Mouse (Mus musculus) cerebellum, adult 8-10 months (tissue): ENCODE measurements around the gene Bmp8b.
"Not testable (repeated sequence)": the region's sequence is repeated elsewhere in the genome, so short reads cannot be mapped to it uniquely, and the experiment has no call there.

ENCODE experiments used
- DNase-seq: peaks from one replicate; pipeline ENCODE4 v3.0.0; 2022

Bmp8b gene

DNA sequence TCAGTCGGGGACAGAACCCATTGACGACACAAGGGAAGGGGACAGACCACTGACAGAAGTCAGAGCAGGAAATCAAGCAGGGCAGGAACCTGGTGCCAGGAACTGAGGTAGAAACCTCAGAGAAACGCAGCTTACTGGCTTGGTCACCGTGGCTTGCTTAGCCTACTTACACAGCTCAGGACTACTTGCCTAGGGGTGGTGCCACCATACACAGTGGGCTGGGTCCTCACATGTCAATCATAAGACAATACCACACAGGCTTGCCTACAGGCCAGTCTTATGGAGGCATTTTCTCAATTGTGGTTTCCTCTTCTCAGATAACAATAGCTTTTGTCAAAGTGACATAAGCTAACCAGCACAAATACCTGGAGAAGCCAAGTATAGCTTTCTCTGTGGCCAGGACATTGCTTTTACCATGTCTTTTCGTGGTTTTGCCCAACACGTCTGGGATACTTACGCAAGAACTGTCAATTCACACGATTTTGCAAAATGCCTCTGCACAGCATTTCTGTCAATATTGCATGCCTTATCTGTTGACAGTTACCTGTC is 7.3 kb downstream of the Bmp8b start:
- no peak for DNase-seq

DNA sequence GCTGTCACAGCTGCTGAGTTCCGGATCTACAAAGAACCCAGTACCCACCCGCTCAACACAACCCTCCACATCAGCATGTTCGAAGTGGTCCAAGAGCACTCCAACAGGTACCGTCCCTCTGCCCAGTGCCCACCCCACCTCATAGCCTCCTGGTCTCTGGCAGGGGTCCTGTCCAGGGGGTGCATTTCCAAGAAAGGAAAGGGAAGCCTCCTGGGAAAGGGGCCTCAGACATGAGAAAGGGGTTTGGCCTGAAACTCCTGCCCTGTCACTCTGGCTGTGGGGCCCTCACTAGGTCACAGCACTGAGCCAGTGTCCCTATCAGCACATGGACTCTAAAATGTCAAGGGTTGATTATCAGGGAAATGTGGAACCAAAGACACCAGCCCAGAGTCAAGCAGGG is 9.7 kb downstream of the Bmp8b start:
- not testable (repeated sequence) for DNase-seq

DNA sequence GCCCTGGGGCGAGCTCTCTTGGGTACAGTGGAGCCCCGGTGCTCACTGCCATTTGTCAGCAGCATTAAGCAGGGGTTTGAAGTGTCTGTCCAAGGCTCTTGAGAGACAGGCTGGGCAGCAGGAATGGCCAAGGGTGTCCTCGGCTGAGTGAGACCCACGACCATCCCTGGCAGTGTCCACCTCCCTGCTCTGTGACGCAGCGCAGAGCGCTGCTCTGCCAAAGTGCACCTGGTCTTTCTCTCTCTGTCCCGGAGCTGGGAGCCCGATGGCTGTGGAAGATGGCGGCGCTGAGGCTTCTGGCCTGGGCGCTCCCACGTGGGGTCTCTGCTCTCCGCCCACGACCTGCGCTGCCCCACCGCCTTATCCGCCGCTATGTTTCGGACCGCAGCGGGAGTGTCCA is 11.0 kb downstream of the Bmp8b start, which contains the start of gene Oxct2b:
Gene Oxct2b (plus strand): TSS at position 256 of the 400 bp plus-strand sequence.
- no peak for DNase-seq

DNA sequence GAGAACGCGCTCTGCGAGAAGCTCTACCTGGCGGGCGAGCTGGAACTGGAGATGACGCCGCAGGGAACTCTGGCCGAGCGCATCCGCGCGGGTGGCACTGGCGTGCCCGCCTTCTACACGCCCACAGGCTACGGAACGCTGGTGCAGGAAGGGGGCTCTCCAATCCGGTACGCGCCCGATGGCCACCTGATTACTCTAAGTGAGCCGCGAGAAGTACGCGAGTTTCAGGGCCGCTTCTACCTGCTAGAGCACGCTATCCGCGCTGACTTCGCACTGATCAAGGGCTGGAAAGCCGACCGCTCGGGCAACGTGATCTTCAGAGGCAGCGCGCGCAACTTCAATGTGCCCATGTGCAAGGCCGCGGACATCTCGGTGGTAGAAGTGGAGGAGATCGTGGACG is 11.7 kb downstream of the Bmp8b start:
- DNase-seq: not testable (repeated sequence)

DNA sequence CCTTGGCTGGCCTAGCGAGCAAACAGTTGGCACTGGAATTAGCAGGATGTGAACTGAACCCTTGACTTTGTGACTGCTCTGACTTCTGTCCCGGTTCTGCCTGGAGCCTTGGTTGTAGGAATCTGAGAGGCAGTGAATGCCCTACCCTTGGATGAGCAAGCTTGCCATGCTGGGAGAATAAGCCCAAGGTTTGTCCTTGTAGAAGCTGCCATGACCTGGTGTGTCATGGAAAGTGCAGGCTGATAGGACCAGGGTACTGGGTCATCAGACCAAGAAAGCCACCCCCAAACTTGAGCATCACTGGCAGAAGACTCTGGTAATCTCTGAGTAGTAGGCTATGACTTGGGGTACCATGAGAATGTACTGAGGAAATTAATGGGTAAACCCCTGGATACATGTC is 16.3 kb downstream of the Bmp8b start:
- DNase-seq: no peak

DNA sequence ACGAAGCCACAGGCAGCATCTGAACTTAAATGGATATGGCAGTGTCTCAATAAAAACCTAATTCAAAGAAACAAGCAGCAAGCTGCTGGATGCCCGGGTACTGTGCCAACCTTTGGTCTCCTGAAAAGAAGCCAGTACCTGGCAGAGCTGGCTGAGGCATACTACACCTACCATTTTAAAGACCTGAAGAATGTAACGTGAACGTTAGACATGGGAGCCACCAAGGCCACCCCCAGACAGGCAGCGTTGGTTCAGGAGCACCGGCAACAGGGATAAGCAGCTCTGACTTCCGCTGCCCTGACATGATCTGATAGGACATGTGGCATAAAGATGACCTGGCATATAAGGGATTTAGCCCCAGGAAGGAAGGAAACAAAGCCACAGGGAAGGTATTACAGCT is 21.7 kb downstream of the Bmp8b start:
- DNase-seq: peak; percentile 50

DNA sequence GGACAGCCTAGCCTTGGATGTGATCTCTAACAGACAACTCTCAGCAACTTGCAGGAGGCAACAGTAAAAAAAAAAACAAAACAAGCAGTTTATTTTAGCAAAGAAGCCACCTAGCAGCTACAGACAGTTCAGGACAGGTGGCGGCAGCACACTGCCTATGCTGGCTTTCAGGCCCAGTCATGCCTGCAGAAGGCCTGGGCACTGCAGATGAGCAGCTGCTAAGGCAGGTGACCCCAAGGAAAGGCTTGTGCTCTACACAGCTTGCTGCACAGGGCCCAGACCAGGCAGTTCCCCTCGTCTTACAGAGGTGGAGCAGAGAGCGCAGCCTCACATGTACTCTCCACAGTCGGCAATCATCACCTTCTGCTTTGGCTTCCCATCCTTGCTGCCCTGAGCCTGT is 22.1 kb downstream of the Bmp8b start:
- peak; percentile 23 for DNase-seq

DNA sequence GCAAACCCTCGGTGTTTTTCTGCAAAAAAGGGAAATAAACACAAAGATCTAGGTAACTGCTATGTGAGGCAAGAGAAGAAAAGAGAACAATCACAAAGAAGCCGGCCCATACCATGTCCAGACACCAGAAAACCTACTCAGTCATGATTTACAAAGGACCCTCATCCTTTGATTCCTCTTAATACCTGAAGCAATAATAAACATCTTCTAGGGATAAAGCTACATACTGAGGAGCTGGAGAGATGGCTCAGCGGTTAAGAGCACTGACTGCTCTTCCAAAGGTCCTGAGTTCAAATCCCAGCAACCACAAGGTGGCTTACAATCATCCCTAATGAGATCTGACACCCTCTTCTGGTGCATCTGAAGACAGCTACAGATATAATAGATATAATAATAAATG is 32.6 kb downstream of the Bmp8b start:
- DNase-seq: no peak

DNA sequence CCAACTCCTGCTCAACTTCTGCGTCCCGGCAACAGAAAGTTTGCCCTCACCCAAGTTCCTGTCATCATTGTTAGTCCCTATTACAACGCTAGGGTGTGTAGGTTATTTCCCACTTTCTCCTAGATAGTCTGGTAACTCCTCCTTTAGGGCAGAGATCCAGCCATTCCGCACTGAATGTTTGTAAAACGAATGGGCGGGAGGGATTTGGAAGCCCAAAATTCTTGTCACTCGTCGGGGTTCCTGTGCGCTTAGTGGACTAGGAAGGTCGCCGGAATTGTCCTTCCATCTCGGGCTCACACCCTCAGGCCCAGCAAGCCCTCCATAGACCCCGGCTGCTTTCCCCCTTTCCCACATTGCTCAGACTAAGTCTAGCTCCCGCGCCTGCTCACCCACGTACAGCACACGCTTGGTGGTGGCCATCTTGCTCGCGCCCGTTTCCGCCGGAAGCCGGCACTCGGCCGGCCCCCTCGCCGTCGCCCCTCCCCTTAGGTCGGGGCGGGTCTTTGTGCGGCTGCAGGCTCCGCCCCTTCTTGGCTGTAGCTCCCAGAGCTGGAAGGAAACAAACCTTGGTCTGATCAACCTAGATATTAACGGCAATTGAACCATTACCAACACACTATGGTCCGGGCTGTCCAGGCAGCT is 34.7 kb downstream of the Bmp8b start, which contains the start of gene Ppie:
Gene Ppie (minus strand): TSS at position 439 of the 642 bp plus-strand sequence.
- peak; percentile 66 for DNase-seq

DNA sequence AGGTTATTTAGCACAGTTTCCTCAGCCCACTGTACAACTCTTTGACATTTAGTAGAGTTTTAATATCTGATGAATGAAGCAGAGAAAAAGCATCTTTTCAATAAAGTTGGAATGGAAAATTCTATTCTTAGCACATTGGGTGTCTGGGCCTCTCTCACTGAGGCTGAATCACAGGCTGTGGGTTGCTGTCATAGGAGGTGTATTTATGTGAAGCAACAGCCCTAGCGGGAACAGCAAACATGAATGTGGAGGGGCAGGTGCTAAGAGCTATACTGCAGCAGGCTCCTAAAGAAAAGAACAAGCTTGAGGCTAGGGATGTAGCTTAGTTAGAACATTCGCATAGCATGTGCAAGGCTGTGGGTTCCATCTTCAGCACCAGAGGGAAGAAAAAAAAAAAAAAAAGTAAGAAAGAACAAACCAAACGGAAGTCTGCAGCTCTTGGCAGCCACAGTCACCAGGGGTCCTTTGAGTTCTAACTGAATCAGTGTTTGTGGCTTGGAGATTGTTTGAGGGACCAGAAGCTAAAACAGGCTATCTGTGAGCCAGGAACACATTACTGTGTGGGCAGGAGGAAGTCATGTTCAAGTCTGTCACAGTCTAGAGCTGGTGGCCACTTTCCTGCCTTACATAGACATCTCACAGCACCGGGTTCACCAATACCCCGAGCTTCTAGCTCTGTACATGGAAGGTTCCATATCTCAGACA is 42.6 kb downstream of the Bmp8b start:
- no peak for DNase-seq

DNA sequence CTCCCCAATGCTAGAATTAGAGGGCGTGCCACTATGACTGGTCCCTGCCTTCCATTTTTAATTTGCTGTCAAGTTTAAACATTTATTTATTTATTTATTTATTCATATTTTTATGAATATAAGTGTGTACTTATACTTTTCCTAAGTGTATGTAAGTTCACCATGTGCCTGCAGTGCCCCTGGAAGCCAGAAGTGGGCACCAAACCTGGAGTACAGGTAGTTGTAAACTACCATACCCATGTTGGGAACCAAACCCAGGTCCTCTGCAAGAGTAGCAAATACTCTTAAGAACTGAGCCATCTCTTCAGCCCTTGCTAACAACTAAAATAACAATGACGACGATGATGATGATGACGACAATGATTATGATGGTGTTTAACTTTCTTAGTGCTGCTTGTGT is 47.0 kb downstream of the Bmp8b start:
- DNase-seq: no peak

DNA sequence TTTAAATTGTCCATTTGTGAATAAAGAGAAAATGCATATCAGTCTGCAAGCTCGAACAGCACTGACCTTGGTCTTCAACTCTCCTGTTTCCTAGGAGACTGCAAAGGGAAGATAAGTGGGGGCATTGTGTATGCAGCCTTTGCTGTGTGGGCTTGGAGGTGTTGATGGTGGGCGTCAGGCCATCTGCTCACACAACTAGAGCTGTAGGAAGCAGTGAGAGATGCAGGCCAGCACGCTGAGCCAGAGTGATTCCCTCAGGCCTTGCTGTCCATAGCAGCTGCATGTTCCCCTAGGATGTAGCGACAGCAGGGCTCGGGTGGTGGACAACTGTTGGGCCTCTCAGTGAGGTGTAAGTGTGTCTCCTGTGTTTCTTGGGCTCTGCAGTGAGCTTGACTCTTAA is 48.0 kb downstream of the Bmp8b start:
- no peak for DNase-seq

DNA sequence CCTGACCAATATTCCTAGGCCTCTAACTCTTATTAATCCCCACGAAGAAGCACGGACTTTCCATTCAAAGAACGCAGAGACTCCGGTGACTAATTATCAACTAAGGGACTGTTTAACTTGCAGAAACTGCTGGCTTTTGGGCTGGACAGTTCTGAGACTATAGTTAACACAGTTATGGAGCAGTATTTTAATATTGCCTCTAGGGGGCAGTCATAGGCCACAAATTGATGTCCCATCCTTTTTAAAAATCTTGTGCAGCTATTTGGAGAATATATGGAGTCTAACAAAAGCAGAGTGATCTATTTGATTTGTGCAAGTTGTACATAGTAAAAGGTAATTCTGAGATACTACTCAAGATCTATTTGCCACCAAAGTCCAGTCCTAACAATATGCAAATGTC is 50.0 kb downstream of the Bmp8b start:
- DNase-seq: peak; percentile 40

DNA sequence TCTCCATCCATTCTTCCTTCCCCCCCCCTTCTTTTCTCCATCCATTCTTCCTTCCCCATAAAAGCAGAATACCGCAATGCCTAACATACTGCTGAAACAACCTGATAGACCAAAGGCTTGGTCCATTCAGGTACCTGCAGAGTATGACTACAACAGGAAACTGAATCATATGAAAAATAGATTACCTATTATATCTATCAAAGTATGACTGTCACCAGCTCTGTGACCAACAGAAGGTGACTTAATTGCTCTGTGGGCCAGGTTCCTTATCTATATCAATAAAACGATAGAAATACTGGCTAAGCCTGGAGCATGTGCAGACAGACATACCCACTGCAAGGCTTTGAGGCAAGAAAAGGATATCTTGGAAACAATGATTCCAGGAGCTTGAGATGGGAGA is 50.5 kb downstream of the Bmp8b start:
- no peak for DNase-seq

DNA sequence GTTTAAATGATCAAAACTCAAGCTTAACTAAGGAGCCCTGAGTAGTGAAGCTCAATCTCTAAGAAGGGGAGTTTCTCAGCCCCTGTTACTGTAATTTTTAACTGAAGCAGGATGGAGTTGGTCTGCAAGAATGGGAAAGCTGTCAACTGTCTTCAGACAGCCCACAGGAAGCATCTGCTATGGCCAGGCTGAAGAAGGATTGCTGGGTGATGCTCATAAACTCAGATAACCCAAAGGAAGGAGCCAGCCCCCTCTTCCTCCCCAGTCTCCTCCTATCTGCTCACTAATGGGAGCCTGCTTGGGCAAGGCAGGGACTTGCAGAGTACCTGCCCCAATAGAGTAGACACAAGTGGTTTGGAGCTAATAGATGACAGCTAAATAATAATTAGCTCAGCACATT is 50.9 kb downstream of the Bmp8b start:
- DNase-seq: no peak

DNA sequence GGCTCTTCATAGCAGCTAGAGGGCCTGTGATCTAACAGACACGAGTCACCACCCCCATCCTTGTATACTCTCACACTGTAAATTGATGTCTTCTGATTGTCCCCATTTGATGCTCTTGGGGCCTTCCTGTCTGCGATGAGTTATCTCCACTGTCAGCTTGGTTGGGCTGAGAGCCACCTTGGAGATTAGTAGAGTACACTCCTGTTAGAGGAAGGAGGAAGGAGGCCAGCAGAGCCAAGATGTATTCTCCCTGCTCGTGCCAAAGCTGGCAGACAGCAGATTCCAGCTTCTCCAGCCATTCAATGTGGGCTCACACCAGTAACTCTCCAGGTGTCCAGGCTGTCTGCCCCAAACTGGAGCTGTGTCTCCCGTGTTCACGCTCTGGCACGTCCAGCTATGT is 55.6 kb downstream of the Bmp8b start:
- DNase-seq: no peak

DNA sequence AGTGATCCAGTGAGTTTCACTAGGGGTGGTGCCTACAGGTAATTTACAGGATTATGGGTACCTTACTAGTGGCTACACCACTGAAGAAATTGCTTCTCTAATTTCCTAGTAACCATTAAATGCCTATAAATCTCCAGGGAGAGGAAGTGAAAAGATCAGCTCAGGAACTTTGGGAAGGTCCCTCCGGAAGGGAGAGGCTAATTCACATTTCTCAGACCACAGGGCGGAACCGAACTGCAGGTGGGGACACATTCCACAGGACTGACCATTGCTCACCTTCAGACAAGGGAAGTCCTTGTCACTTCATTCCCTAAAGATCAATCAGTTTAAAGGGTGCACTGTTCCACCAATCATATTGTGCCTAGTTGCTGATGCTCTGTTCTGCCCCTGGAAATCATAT is 56.3 kb downstream of the Bmp8b start:
- DNase-seq: not testable (repeated sequence)

DNA sequence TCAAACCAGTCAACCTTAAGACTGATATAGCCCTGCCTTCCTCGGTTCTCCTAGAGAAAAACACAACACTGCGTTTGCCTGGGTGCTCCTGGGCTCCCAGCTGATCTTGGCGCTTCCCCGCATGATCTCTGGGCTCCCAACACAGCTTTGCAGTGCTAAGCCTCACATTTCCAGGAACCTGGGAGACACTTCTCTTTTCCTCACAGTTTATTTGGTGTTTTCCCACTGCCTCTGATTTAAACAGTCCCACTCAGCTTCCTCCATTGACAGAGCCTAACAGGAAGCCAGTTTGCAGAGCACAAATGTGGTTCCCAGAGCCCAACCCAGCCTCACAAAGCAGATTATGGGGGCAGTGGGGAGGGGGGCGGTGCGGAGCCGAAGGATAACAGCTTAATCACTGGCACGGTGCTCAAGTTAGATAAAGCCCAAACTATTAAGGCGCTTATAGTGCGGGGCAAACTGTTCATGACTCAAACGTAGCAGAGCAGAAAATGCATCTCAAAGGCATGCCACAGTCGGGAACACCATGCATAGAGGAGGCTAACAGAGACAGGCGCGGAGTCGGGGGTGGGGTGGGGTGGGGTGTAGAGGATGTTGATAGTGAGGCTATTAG is 57.4 kb downstream of the Bmp8b start:
- no peak for DNase-seq

DNA sequence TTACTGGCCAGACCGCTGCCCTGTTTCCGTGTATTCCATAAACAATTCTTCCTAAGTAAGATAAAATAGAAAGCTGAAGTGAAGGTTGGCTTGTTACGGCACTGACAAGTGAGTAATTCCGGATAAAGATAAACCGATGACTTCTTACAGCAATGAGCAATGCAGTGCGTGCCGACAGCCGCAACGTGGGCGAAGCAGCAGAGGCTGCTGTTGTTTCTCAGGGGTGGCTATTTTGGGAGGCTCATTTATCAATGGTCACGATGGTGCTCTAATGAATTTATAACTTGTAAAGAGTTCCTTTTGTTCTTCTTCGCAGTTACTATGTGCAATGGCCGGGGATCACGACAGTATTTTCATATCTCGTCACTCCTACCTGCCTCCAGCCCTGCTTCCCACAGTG is 59.2 kb downstream of the Bmp8b start:
- DNase-seq: no peak

DNA sequence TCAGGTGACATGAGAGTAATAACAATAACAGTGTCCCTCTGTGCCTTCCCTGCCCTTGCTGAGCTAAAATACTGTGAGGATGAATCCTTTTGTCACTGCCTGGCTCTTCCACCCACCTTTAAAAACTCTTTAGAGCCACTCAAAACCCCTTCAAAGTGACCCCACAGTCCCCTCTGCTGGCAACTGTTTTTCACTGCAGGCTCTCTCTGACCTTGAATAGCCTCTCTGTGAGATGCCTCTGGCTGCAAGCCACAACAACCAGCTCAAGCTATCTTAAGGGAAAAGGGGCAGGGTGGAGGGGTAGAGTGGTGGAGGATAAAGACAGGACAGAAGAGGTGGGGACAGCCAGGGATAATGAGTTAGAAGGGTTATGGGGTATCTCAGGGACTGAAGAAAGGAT is 66.8 kb downstream of the Bmp8b start:
- DNase-seq: no peak
